In the genomic region with DNA sequence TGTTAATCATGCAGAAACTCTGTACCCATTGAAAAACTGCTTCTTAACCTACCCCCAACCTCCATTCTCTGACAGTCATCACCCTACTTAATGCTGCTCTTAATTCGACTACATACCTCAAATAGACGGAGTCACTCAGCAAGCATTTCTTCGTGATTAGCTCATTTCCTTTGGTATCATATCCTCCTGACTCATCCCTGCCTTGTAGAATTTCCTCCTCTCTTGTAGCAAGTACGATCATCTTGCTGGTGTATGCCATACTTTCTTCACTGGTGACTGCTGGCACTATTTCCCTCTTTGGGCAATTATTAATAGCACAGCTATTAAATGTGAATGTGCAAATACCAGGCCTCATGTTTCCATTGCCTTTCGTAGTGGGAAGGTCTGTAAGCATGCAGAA, we compare ENCODE assay signal across 21 mouse cellular contexts.
A peak's percentile ranks its signal among the peaks of the same experiment; 100 is the strongest.
DNase-seq lines count a peak whose midpoint lies in the region; ATAC-seq and TF ChIP-seq lines count a peak whose summit lies in the region.
"Had no signal": no experiment of that assay in that cellular context is flagged by ENCODE, and none has a peak within 500 bp of the region (broad histone marks: within the 10 kb centered on the region; RNA-seq: fewer than 3 reads in every experiment).

No protein-coding gene starts in this region.

- H3K36me3 ChIP-seq in megakaryocyte, embryonic 14.5 days (replicated peaks; ENCODE audit: low read length), result no peaks in the 10 kb centered on the region
- H3K36me3 ChIP-seq in myocyte (ENCODE audit: control insufficient read depth, insufficient read depth), result no peaks in the 10 kb centered on the region
- no peaks in the 10 kb centered on the region for H3K36me3 ChIP-seq in thymus, adult 2 months (ENCODE audit: control insufficient read depth, insufficient read depth, low read length)
- H3K36me3 ChIP-seq: heart, embryonic 13.5 days; hindbrain, embryonic 12.5 days; midbrain, embryonic 12.5 days had no signal

- H3K27me3 ChIP-seq in megakaryocyte, embryonic 14.5 days (replicated peaks), result no peaks in the 10 kb centered on the region
- no peaks in the 10 kb centered on the region for H3K27me3 ChIP-seq in Patski
- no peaks in the 10 kb centered on the region for H3K27me3 ChIP-seq in myocyte (ENCODE audit: control insufficient read depth, insufficient read depth, insufficient read length)
- H3K27me3 ChIP-seq in thymus, adult 2 months (ENCODE audit: control insufficient read depth, insufficient read depth, low read length), result no peaks in the 10 kb centered on the region
- H3K27me3 ChIP-seq: heart, embryonic 13.5 days; hindbrain, embryonic 12.5 days; midbrain, embryonic 12.5 days had no signal

- 88% methylated on average over 5 of the region's 5 CpGs for WGBS in thymus, adult 2 months

- POLR2A ChIA-PET in Patski (lab: Charles Lee), result interaction anchor here (0.8 to 4.3 kb wide), 9 partner anchors 10 to 104 kb away, joined by 3 to 18 read pairs (median 5); no protein-coding TSS in a partner anchor

- no peak for TF ChIP-seq POLR2A in myocyte (IDR thresholded peaks at IDR 0.05; ENCODE audit: insufficient read length, low read depth)
- TF ChIP-seq POLR2A in thymus, adult 2 months (IDR thresholded peaks at IDR 0.05; ENCODE audit: control insufficient read depth, extremely low read depth, insufficient read depth, low read length, poor library complexity), result no peak

- in situ Hi-C loops in Patski (cut with MboI; ENCODE audit: low pct_unique_long_range_greater_than_20kb), result no loop called here

- no peak for TF ChIP-seq CTCF in Patski (IDR thresholded peaks at IDR 0.05)
- TF ChIP-seq CTCF in thymus, adult 2 months (IDR thresholded peaks at IDR 0.05; ENCODE audit: borderline replicate concordance, control insufficient read depth, extremely low read depth, insufficient read depth, low read length, poor library complexity), result no peak

- DNase-seq in Patski (ENCODE audit: low read depth, low spot score), result peak; percentile 84
- no peak for DNase-seq in adrenal gland, postnatal 14 days
- no peak for DNase-seq in thymus, adult 2 months
- DNase-seq in kidney, adult 9 months, result no peak
- DNase-seq: adrenal gland, postnatal 25 days; cerebellum, adult 18-20 months; cerebellum, postnatal 14 days; gastrocnemius, postnatal 25 days; heart, adult 18-20 months; kidney, postnatal 14 days; right cerebral cortex, postnatal 14 days; spleen, adult 18-20 months had no signal

- H3K4me1 ChIP-seq in megakaryocyte, embryonic 14.5 days, result peaks cover 86% of the 10 kb centered on the region
- H3K4me1 ChIP-seq in thymus, adult 2 months (replicated peaks; ENCODE audit: control insufficient read depth, insufficient read depth, low read length), result no peaks in the 10 kb centered on the region
- H3K4me1 ChIP-seq: hindbrain, embryonic 12.5 days; midbrain, embryonic 12.5 days had no signal

- H3ac ChIP-seq in myocyte (ENCODE audit: control insufficient read depth, insufficient read length), result no peak overlapping the region

- H3K4me3 ChIP-seq in megakaryocyte, embryonic 14.5 days (replicated peaks), result peak overlapping the region; percentile 14
- H3K4me3 ChIP-seq in myocyte, result no peak overlapping the region
- no peak overlapping the region for H3K4me3 ChIP-seq in thymus, adult 2 months (ENCODE audit: control insufficient read depth, insufficient read depth, low read length)
- H3K4me3 ChIP-seq: heart, embryonic 13.5 days; hindbrain, embryonic 12.5 days; midbrain, embryonic 12.5 days had no signal

- no peaks in the 10 kb centered on the region for H3K9me3 ChIP-seq in megakaryocyte, embryonic 14.5 days
- H3K9me3 ChIP-seq: heart, embryonic 13.5 days; hindbrain, embryonic 12.5 days; midbrain, embryonic 12.5 days had no signal

- no peak for ATAC-seq in megakaryocyte, adult 5-6 weeks (ENCODE audit: poor library complexity, severe bottlenecking)
- ATAC-seq in Patski, result peak; percentile 96
- ATAC-seq: CD4-positive, CD25-positive, alpha-beta regulatory T cell, adult 4 months; inflammation-experienced regulatory T-cells, adult 6 months; lung, postnatal 0 days had no signal

- no peaks in the 10 kb centered on the region for H3K79me2 ChIP-seq in myocyte (ENCODE audit: control insufficient read depth, insufficient read depth)

- H3K4me2 ChIP-seq in myocyte (ENCODE audit: low read depth), result peak overlapping the region; percentile 78
- H3K4me2 ChIP-seq: heart, embryonic 13.5 days; hindbrain, embryonic 12.5 days; midbrain, embryonic 12.5 days had no signal

- CTCF ChIA-PET in Patski (lab: Charles Lee), result interaction anchor here (1.0 to 2.3 kb wide), 7 partner anchors 11 to 107 kb away, joined by 3 to 7 read pairs (median 3); no protein-coding TSS in a partner anchor

- no peak overlapping the region for H3K27ac ChIP-seq in thymus, adult 2 months (ENCODE audit: control insufficient read depth, insufficient read depth, low read length)
- H3K27ac ChIP-seq: heart, embryonic 13.5 days; hindbrain, embryonic 12.5 days; midbrain, embryonic 12.5 days had no signal

TF ChIP-seq in myocyte, 11 proteins besides CTCF, POLR2A, EP300 and RAD21:
- peak; percentile 58; the same call in 1 of the 2 replicates for TF ChIP-seq CEBPB (IDR thresholded peaks at IDR 0.05; ENCODE audit: insufficient read depth, poor library complexity, severe bottlenecking)
- peak; percentile 14 for TF ChIP-seq SRF (IDR thresholded peaks at IDR 0.05; ENCODE audit: control insufficient read depth, insufficient read length, low read depth)
- TF ChIP-seq USF1 (IDR thresholded peaks at IDR 0.05; ENCODE audit: low read depth), result no peak
- TF ChIP-seq E2F4 (IDR thresholded peaks at IDR 0.05; ENCODE audit: insufficient read depth), result no peak
